Mouse (Mus musculus) megakaryocyte, embryonic 14.5 days (primary cell): ENCODE measurements around the gene Tdo2.

Experiments
- FLI1 ChIP-seq: IDR thresholded peaks from 2 replicates; pipeline ENCODE4 v1.6.1; 2012; ENCODE audit warnings: low read length, inconsistent platforms, mixed read lengths
- GATA1 ChIP-seq: IDR thresholded peaks from 3 replicates; pipeline ENCODE4 v1.6.1; 2012; ENCODE audit warnings: mixed read lengths, low read length, inconsistent platforms, borderline replicate concordance

- TF ChIP-seq GATA1 (no peak), FLI1 (no peak)
Measured at GRCm38 (mm10) chr3:81931695-81932094, 44.3 kb downstream of the Tdo2 start.
